Mouse (Mus musculus) cortical plate, adult 2 months (tissue): Measurements from ENCODE around the gene Slc22a23.

Experiments
- CTCF ChIP-seq: fragments of 200-500 bp; IDR thresholded peaks from 2 replicates; pipeline ENCODE4 v1.5.1; 2011; ENCODE audit warnings: mild to moderate bottlenecking, control low read depth, low read length; ENCODE audit not compliant: insufficient read depth; ENCODE audit errors: extremely low read depth
- POLR2A ChIP-seq: fragments of 200-500 bp; IDR thresholded peaks from 2 replicates; pipeline ENCODE4 v1.6.1; 2011; ENCODE audit warnings: mild to moderate bottlenecking, low read length, control low read depth; ENCODE audit not compliant: insufficient read depth; ENCODE audit errors: extremely low read depth

GRCm38 (mm10) chr13:34354830-34355624 lies 10.0 kb upstream of the Slc22a23 start:
- TF ChIP-seq POLR2A, result no peak
- no peak for TF ChIP-seq CTCF
